Mouse (Mus musculus) MEL (cell line): ENCODE data around the gene Bpifb5. TPM values are rescaled to one million over a fixed set of nuclear protein-coding genes. Genes with fewer than 3 reads are reported as not detected.

Experiments used
- DNase-seq: peaks from one replicate; pipeline ENCODE4 v3.0.0; 2011; ENCODE audit warnings: low read depth, low spot score
- H3K27ac ChIP-seq: 2 replicates; pipeline ENCODE4 v1.5.1; 2012; ENCODE audit warnings: low read depth, mild to moderate bottlenecking, control low read depth, low read length, moderate library complexity; ENCODE audit not compliant: control insufficient read depth
- H3K27me3 ChIP-seq, 2 experiments: fragments of 150-350 bp in 1 of 2; sonication (generic) in 1 of 2; 2 replicates each; pipeline ENCODE4 v1.6.1; 2012; ENCODE audit warnings: low read length in 2 of 2, mild to moderate bottlenecking in 2 of 2, improper control_type of control experiment in 1 of 2, moderate library complexity in 1 of 2; ENCODE audit not compliant: insufficient read depth in 2 of 2, control insufficient read depth in 1 of 2
- H3K36me3 ChIP-seq, 2 experiments: 2 replicates each; pipeline ENCODE4 v1.6.1; 2012 to 2014; ENCODE audit warnings: low read length in 2 of 2, improper control_type of control experiment in 1 of 2, inconsistent platforms in 1 of 2, mild to moderate bottlenecking in 1 of 2; ENCODE audit not compliant: insufficient read depth in 2 of 2, control insufficient read depth in 1 of 2
- H3K4me1 ChIP-seq, 2 experiments: fragments of 150-350 bp in 1 of 2; sonication (generic) in 1 of 2; 2 replicates each; pipeline ENCODE4 v1.6.1; 2012; ENCODE audit warnings: low read length in 2 of 2, improper control_type of control experiment in 1 of 2, mild to moderate bottlenecking in 1 of 2; ENCODE audit not compliant: insufficient read depth in 2 of 2, control insufficient read depth in 1 of 2
- H3K4me3 ChIP-seq, 2 experiments: fragments of 150-350 bp in 1 of 2; sonication (generic) in 1 of 2; 2 replicates each; pipeline ENCODE4 v1.5.1; 2012; ENCODE audit warnings: low read depth in 2 of 2, low read length in 2 of 2, mild to moderate bottlenecking in 2 of 2, moderate library complexity in 2 of 2, control low read depth in 1 of 2, improper control_type of control experiment in 1 of 2; ENCODE audit not compliant: control insufficient read depth in 1 of 2, insufficient read depth in 1 of 2
- H3K79me2 ChIP-seq: 2 replicates; pipeline ENCODE4 v1.6.1; 2012; ENCODE audit warnings: mild to moderate bottlenecking, low read length, moderate library complexity; ENCODE audit not compliant: control insufficient read depth, poor library complexity, insufficient read depth
- H3K9ac ChIP-seq: 2 replicates; pipeline ENCODE4 v1.6.1; 2012; ENCODE audit warnings: low read depth, mild to moderate bottlenecking, control low read depth, low read length, moderate library complexity; ENCODE audit not compliant: control insufficient read depth, poor library complexity, severe bottlenecking
- H3K9me3 ChIP-seq: fragments of 150-350 bp; sonication (generic); replicated peaks from 2 replicates; pipeline ENCODE4 v1.6.1; 2012; ENCODE audit warnings: mild to moderate bottlenecking, low read length, improper control_type of control experiment, moderate library complexity; ENCODE audit not compliant: insufficient read depth
- CHD2 ChIP-seq: IDR thresholded peaks from 2 replicates; pipeline ENCODE4 v1.6.1; 2011; ENCODE audit warnings: low read length, improper control_type of control experiment
- CTCF ChIP-seq, 3 experiments: IDR thresholded peaks in 2 of 3; conservative IDR thresholded peaks in 1 of 3; 2 replicates each; pipeline ENCODE4 v1.5.1; 2011 to 2012; ENCODE audit warnings: low read length in 3 of 3, low read depth in 2 of 3, mild to moderate bottlenecking in 2 of 3, improper control_type of control experiment in 1 of 3, inconsistent platforms in 1 of 3, mixed read lengths in 1 of 3, moderate library complexity in 1 of 3; ENCODE audit not compliant: control insufficient read depth in 1 of 3, insufficient read depth in 1 of 3, poor library complexity in 1 of 3, severe bottlenecking in 1 of 3
- EP300 ChIP-seq, 2 experiments: IDR thresholded peaks; 2 replicates each; pipeline ENCODE4 v1.6.1; 2011; ENCODE audit warnings: improper control_type of control experiment in 2 of 2, low read length in 2 of 2, low read depth in 1 of 2, mild to moderate bottlenecking in 1 of 2
- ETS1 ChIP-seq: IDR thresholded peaks from 2 replicates; pipeline ENCODE4 v1.6.1; 2012; ENCODE audit warnings: low read depth, mild to moderate bottlenecking, inconsistent platforms, low read length, improper control_type of control experiment, moderate library complexity
- KAT2A ChIP-seq: conservative IDR thresholded peaks from 2 replicates; pipeline ENCODE4 v1.6.1; 2012; ENCODE audit warnings: low read depth, low read length, improper control_type of control experiment, inconsistent platforms
- MAFK ChIP-seq: IDR thresholded peaks from 2 replicates; pipeline ENCODE4 v1.6.1; 2011; ENCODE audit warnings: low read depth, mild to moderate bottlenecking, low read length, improper control_type of control experiment, borderline replicate concordance
- MAX ChIP-seq: IDR thresholded peaks from 2 replicates; pipeline ENCODE4 v1.6.1; 2011; ENCODE audit warnings: low read length, improper control_type of control experiment
- MEF2A ChIP-seq: IDR thresholded peaks from 2 replicates; pipeline ENCODE4 v1.6.1; 2014; ENCODE audit warnings: low read depth, mild to moderate bottlenecking, inconsistent platforms, low read length, improper control_type of control experiment; ENCODE audit not compliant: poor library complexity, insufficient replicate concordance, severe bottlenecking; ENCODE audit errors: extremely low read depth
- MXI1 ChIP-seq: IDR thresholded peaks from 2 replicates; pipeline ENCODE4 v1.6.1; 2011; ENCODE audit warnings: mild to moderate bottlenecking, low read depth, low read length, improper control_type of control experiment
- MYB ChIP-seq: IDR thresholded peaks from 2 replicates; pipeline ENCODE4 v1.6.1; 2011; ENCODE audit warnings: mild to moderate bottlenecking, low read depth, low read length, improper control_type of control experiment
- MYC ChIP-seq: IDR thresholded peaks from 2 replicates; pipeline ENCODE4 v1.6.1; 2011; ENCODE audit warnings: low read depth, mild to moderate bottlenecking, low read length, improper control_type of control experiment, moderate library complexity
- NELFE ChIP-seq: IDR thresholded peaks from 2 replicates; pipeline ENCODE4 v1.6.1; 2011; ENCODE audit warnings: low read depth, low read length, improper control_type of control experiment
- NRF1 ChIP-seq: IDR thresholded peaks from 2 replicates; pipeline ENCODE4 v1.6.1; 2014; ENCODE audit warnings: low read depth, mild to moderate bottlenecking, inconsistent platforms, low read length, improper control_type of control experiment, moderate library complexity; ENCODE audit not compliant: poor library complexity, insufficient read depth, severe bottlenecking
- POLR2A ChIP-seq, 2 experiments: IDR thresholded peaks; 2 replicates each; pipeline ENCODE4 v1.6.1; 2011 to 2012; ENCODE audit warnings: low read length in 2 of 2, mild to moderate bottlenecking in 2 of 2, control low read depth in 1 of 2, improper control_type of control experiment in 1 of 2, low read depth in 1 of 2, moderate library complexity in 1 of 2; ENCODE audit not compliant: control insufficient read depth in 1 of 2, insufficient read depth in 1 of 2, poor library complexity in 1 of 2
- POLR2AphosphoS2 ChIP-seq: IDR thresholded peaks from 2 replicates; pipeline ENCODE4 v1.6.1; 2011; ENCODE audit warnings: low read length, improper control_type of control experiment
- RCOR1 ChIP-seq: IDR thresholded peaks from 2 replicates; pipeline ENCODE4 v1.6.1; 2012; ENCODE audit warnings: low read depth, mild to moderate bottlenecking, inconsistent platforms, low read length, improper control_type of control experiment
- SIN3A ChIP-seq: IDR thresholded peaks from 2 replicates; pipeline ENCODE4 v1.6.1; 2012; ENCODE audit warnings: low read length, improper control_type of control experiment, inconsistent platforms
- USF2 ChIP-seq, 2 experiments: IDR thresholded peaks; 2 replicates each; pipeline ENCODE4 v1.6.1; 2011 to 2012; ENCODE audit warnings: improper control_type of control experiment in 2 of 2, low read length in 2 of 2, borderline replicate concordance in 1 of 2, inconsistent platforms in 1 of 2, low read depth in 1 of 2, mild to moderate bottlenecking in 1 of 2; ENCODE audit not compliant: insufficient read depth in 1 of 2
- ZC3H11A ChIP-seq: IDR thresholded peaks from 2 replicates; pipeline ENCODE4 v1.6.1; 2012; ENCODE audit warnings: low read depth, mild to moderate bottlenecking, inconsistent platforms, low read length, improper control_type of control experiment
- ZKSCAN1 ChIP-seq: IDR thresholded peaks from 2 replicates; pipeline ENCODE4 v1.6.1; 2012; ENCODE audit warnings: low read depth, mild to moderate bottlenecking, inconsistent platforms, low read length, improper control_type of control experiment, moderate library complexity
- polyA plus RNA-seq, 2 experiments: library from polyadenylated mRNA; stranded (reverse) in 1 of 2; unstranded in 1 of 2; fragments of >175 nt in 1 of 2; fragments of >200 nt in 1 of 2; gene quantifications; 2 replicates each; pipeline versions ENCODE4 v1.2.1 to v1.2.4; 2012; ENCODE audit warnings: low replicate concordance in 2 of 2, low read depth in 1 of 2; ENCODE audit not compliant: insufficient read length in 2 of 2, insufficient read depth in 1 of 2, missing spikeins in 1 of 2
- total RNA-seq: library from RNA; depleted of rRNA; stranded (reverse); fragments of 300-350 nt; gene quantifications from 2 replicates; pipeline ENCODE4 v1.2.3, GENCODE M21; 2012

The Bpifb5 gene
- total and polyA plus RNA-seq, 3 experiments: not detected

DNA sequence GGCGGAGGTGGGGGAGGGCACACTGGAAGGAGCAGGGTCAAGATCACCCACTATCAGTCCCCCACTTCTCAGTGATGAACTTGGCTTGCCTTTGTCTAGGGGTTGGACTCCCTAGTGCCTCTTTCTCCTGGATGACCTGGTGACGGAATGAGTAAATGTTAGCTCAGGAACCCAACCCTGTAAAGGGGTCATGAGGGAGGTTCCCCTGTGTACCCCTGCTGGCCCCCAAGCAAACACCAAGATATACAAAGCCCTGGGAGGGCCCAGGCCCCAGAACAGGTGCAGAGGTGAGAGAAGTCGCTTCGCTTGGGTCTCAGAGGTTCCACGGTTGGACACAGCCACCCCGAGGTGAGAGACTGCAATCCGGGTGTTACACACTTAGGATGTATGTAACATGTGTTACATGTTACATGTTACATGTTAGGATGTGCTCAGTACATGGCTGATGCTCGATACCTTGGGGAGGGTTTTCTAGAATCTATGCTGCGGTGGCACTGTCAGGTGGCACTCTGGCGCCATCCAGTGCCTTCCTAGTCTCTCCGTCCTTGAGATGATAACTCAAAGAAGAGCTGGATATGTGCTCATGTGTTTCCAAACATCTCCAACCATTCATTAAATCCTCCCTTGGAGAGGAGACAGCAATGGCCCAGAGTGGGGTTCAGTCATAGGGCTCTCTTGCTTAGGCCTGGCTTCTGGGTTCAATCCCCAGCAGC, 32.8 kb upstream of the Bpifb5 start, which contains the start of gene Bpifb1:
Bpifb1 (plus strand) TSS at position 273 of the 713 bp plus-strand sequence.
- no peak for TF ChIP-seq MEF2A
- no peak for TF ChIP-seq ETS1
- TF ChIP-seq MXI1: no peak
- TF ChIP-seq SIN3A: no peak
- TF ChIP-seq NELFE: no peak
- TF ChIP-seq USF2 (IDR thresholded peaks at IDR 0.05; ENCODE audit: borderline replicate concordance in 1 of 2, insufficient read depth in 1 of 2, low read depth in 1 of 2, low read length in 2 of 2): no peak
- TF ChIP-seq NRF1: no peak
- H3K9me3 ChIP-seq: no peaks in the 10 kb centered on the region
- H3K79me2 ChIP-seq: no peaks in the 10 kb centered on the region
- H3K36me3 ChIP-seq: no peaks in the 10 kb centered on the region
- H3K27me3 ChIP-seq: 0 out of 4 replicates have a peak, but pooled peaks cover 0 to 2% of the 10 kb centered on the region in 2 experiments
- no peak within 1 kb of the TSS for H3K4me3 ChIP-seq
- no peak within 1 kb of the TSS for H3K27ac ChIP-seq
- H3K4me1 ChIP-seq: no peaks in the 10 kb centered on the region
- H3K9ac ChIP-seq: no peak within 1 kb of the TSS
- DNase-seq: no peak

DNA sequence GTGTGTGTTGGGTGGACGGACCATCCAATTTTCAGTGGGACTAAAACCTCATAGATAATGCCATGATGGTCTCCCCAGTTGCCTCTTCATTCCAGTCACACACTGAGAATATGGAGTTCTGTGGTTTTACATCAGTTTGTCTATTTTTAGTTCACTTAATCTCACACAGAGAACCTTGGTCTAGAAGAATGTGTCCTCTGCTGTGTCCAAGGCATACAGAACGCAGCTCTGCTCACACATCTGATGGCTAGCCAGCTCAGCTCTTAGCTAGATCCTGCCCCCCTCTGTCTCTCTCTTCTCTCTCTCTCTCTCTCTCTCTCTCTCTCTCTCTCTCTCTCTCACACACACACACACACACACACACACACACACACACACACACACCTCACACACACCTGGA, 31.4 kb upstream of the Bpifb5 start:
- DNase-seq: no peak

DNA sequence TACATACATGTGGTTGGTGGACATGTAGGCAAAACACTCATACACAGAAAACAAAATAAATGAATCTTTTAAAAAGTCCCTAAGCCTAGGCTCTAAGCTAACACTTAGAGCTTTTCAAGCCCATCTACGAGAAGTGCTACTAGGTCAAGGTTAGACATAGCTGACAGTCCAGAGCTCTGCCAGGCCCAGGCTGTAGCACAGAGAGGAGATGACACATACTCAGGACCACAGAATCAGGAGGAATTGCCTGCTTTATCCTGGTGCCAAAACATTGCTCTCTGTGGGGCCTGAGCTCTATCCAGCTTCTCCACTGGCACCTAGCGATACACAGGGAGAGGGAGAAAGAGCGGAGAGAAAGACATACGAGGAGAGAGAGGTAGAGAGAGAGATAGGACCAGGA, 30.5 kb upstream of the Bpifb5 start:
- Histone ChIP-seq H3K27me3 (0 out of 4 replicates have a peak, but pooled peaks cover 0 to 2% of the 10 kb centered on the region in 2 experiments), H3K36me3 (no peaks in the 10 kb centered on the region), H3K27ac (no peak overlapping the region), H3K4me3 (no peak overlapping the region), H3K9ac (no peak overlapping the region), H3K9me3 (no peaks in the 10 kb centered on the region), H3K79me2 (no peaks in the 10 kb centered on the region), H3K4me1 (no peaks in the 10 kb centered on the region)
- TF ChIP-seq ETS1: no peak
- no peak for TF ChIP-seq ZC3H11A
- no peak for TF ChIP-seq CTCF (IDR thresholded peaks at IDR 0.05 in 2 of 3, conservative IDR thresholded peaks at IDR 0.05 in 1 of 3; ENCODE audit: control insufficient read depth in 1 of 3, insufficient read depth in 1 of 3, low read depth in 2 of 3, low read length in 3 of 3, poor library complexity in 1 of 3, severe bottlenecking in 1 of 3)
- no peak for TF ChIP-seq KAT2A
- TF ChIP-seq MAFK: no peak
- no peak for TF ChIP-seq POLR2AphosphoS2
- no peak for TF ChIP-seq MYC
- TF ChIP-seq CHD2: no peak
- TF ChIP-seq MYB: no peak
- no peak for TF ChIP-seq RCOR1
- no peak for TF ChIP-seq POLR2A (IDR thresholded peaks at IDR 0.05; ENCODE audit: control insufficient read depth in 1 of 2, insufficient read depth in 1 of 2, low read depth in 1 of 2, low read length in 2 of 2, poor library complexity in 1 of 2)
- no peak for TF ChIP-seq MAX
- no peak for TF ChIP-seq MEF2A
- no peak for TF ChIP-seq EP300 (IDR thresholded peaks at IDR 0.05; ENCODE audit: low read depth in 1 of 2, low read length in 2 of 2)
- TF ChIP-seq MXI1: no peak
- TF ChIP-seq ZKSCAN1: no peak
- DNase-seq: no peak

More for the DNA sequence above, 31.4 kb upstream of the Bpifb5 start:
- Histone ChIP-seq H3K27me3 (0 out of 4 replicates have a peak, but pooled peaks cover 0 to 2% of the 10 kb centered on the region in 2 experiments), H3K9ac (no peak overlapping the region), H3K4me3 (no peak overlapping the region)
- TF ChIP-seq SIN3A: no peak
- TF ChIP-seq, all 39 proteins: peak for 0
- Histone ChIP-seq H3K27ac (no peak overlapping the region), H3K36me3 (no peaks in the 10 kb centered on the region), H3K79me2 (no peaks in the 10 kb centered on the region), H3K4me1 (no peaks in the 10 kb centered on the region), H3K9me3 (no peaks in the 10 kb centered on the region)
